Mouse (Mus musculus): Measurements from ENCODE around the gene Dolpp1. TPM values are rescaled to one million over a fixed set of nuclear protein-coding genes. Genes with fewer than 3 reads are reported as not detected.
A peak's percentile ranks its signal among the peaks of the same experiment; 100 is the strongest.

The Dolpp1 gene
- total RNA-seq, 4 experiments from 2014 or later, result 3.9 to 4.5 (median 4.1) TPM

- DNase-seq (ENCODE audit: low spot score in 2 of 2), result no peak
Observed at GRCm38 (mm10) chr2:30377721-30378120, 14.3 kb upstream of the Dolpp1 start.

GRCm38 (mm10) chr2:30379307-30379706 is 12.7 kb upstream of the Dolpp1 start:
- no peak for DNase-seq (ENCODE audit: low spot score in 2 of 2)

- no peak for DNase-seq (ENCODE audit: low spot score in 2 of 2)
Observed at GRCm38 (mm10) chr2:30380564-30381376, 11.3 kb upstream of the Dolpp1 start.

GRCm38 (mm10) chr2:30381377-30381725 is 10.7 kb upstream of the Dolpp1 start:
- DNase-seq (ENCODE audit: low spot score in 2 of 2), result no peak

GRCm38 (mm10) chr2:30384814-30385213 is 7.2 kb upstream of the Dolpp1 start:
- no peak for DNase-seq (ENCODE audit: low spot score in 2 of 2)

- no peak for DNase-seq (ENCODE audit: low spot score in 2 of 2)
Observed at GRCm38 (mm10) chr2:30385591-30385990, 6.5 kb upstream of the Dolpp1 start.

GRCm38 (mm10) chr2:30386913-30387312 is 5.1 kb upstream of the Dolpp1 start:
- DNase-seq (ENCODE audit: low spot score in 2 of 2), result no peak

GRCm38 (mm10) chr2:30389000-30389399 is 3.1 kb upstream of the Dolpp1 start:
- no peak for DNase-seq (ENCODE audit: low spot score in 2 of 2)

- peak; percentile 62 to 72 for DNase-seq (ENCODE audit: low spot score in 2 of 2)
Observed at GRCm38 (mm10) chr2:30392577-30393369, 719 bp downstream of the Dolpp1 start.

GRCm38 (mm10) chr2:30393370-30393656 is 1.3 kb downstream of the Dolpp1 start:
- DNase-seq (ENCODE audit: low spot score in 2 of 2), result no peak

GRCm38 (mm10) chr2:30395757-30396156 is 3.7 kb downstream of the Dolpp1 start:
- DNase-seq (ENCODE audit: low spot score in 2 of 2), result no peak

GRCm38 (mm10) chr2:30396246-30396645 is 4.2 kb downstream of the Dolpp1 start:
- DNase-seq (ENCODE audit: low spot score in 2 of 2), result no peak

- no peak for DNase-seq (ENCODE audit: low spot score in 2 of 2)
Observed at GRCm38 (mm10) chr2:30397986-30398512, 6.0 kb downstream of the Dolpp1 start.

- no peak for DNase-seq (ENCODE audit: low spot score in 2 of 2)
Observed at GRCm38 (mm10) chr2:30399191-30400171, 7.4 kb downstream of the Dolpp1 start.

- no peak for DNase-seq (ENCODE audit: low spot score in 2 of 2)
Observed at GRCm38 (mm10) chr2:30401581-30401980, 9.5 kb downstream of the Dolpp1 start.

- peak; percentile 54 to 77 for DNase-seq (ENCODE audit: low spot score in 2 of 2)
Observed at GRCm38 (mm10) chr2:30402351-30402826, 10.3 kb downstream of the Dolpp1 start.

- DNase-seq (ENCODE audit: low spot score in 2 of 2), result no peak
Observed at GRCm38 (mm10) chr2:30402843-30403242, 10.8 kb downstream of the Dolpp1 start.

GRCm38 (mm10) chr2:30403870-30404269 is 11.8 kb downstream of the Dolpp1 start:
- no peak for DNase-seq (ENCODE audit: low spot score in 2 of 2)

GRCm38 (mm10) chr2:30407221-30407620 is 15.2 kb downstream of the Dolpp1 start:
- no peak for DNase-seq (ENCODE audit: low spot score in 2 of 2)

GRCm38 (mm10) chr2:30407778-30408177 is 15.7 kb downstream of the Dolpp1 start:
- no peak for DNase-seq (ENCODE audit: low spot score in 2 of 2)

GRCm38 (mm10) chr2:30408452-30409100 is 16.5 kb downstream of the Dolpp1 start:
- DNase-seq (ENCODE audit: low spot score in 2 of 2), result no peak
